ENCODE assay signal across 33 mouse cellular contexts in the genomic region with DNA sequence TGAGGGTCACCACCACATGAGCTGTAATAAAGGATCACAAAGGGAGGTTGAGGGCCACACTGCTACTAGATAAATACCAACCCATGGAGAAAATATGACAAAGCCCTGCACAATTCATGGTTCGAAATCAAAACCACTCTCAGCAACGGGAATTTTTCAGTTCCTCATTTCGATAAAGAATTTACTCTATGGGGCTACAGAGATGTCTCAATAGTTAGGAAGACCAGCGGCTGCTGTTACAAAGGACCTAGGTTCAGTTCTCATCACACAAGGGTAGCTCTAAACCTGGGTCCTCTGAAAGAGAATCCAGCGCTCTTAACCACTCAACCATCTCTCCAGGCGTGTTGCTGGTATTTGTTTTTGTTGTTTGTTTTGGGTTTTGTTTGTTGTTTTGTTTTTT. TPM values are rescaled to one million over a fixed set of nuclear protein-coding genes. Genes with fewer than 3 reads are reported as not detected.
"Had no signal": no experiment of that assay in that cellular context is flagged by ENCODE, and none has a peak within 500 bp of the region (broad histone marks: within the 10 kb centered on the region; RNA-seq: fewer than 3 reads in every experiment).

No protein-coding gene starts in this region.

- H3K36me3 ChIP-seq: heart, embryonic 13.5 days; heart, embryonic 15.5 days; intestine, embryonic 15.5 days; limb, embryonic 10.5 days; limb, embryonic 12.5 days; liver, embryonic 13.5 days had no signal

- H3K4me1 ChIP-seq: heart, embryonic 13.5 days; heart, embryonic 15.5 days; intestine, embryonic 15.5 days; limb, embryonic 10.5 days; limb, embryonic 12.5 days; liver, embryonic 13.5 days had no signal

- H3K4me3 ChIP-seq: gastrocnemius, adult 2 months; heart, adult 2 months; heart, embryonic 13.5 days; heart, embryonic 15.5 days; intestine, embryonic 15.5 days; layer of hippocampus, adult 2 months; left cerebral cortex, adult 2 months; limb, embryonic 10.5 days; limb, embryonic 12.5 days; liver, embryonic 13.5 days had no signal

- H3K9me3 ChIP-seq: heart, embryonic 13.5 days; heart, embryonic 15.5 days; intestine, embryonic 15.5 days; limb, embryonic 10.5 days; limb, embryonic 12.5 days; liver, embryonic 13.5 days had no signal

- H3K27ac ChIP-seq: gastrocnemius, adult 2 months; heart, adult 2 months; heart, embryonic 13.5 days; heart, embryonic 15.5 days; hindbrain, embryonic 14.5 days; intestine, embryonic 15.5 days; layer of hippocampus, adult 2 months; left cerebral cortex, adult 2 months; limb, embryonic 10.5 days; limb, embryonic 12.5 days; liver, embryonic 13.5 days had no signal

- ATAC-seq: hindbrain, embryonic 16.5 days; inflammation-experienced regulatory T-cells, adult 6 months; intestine, embryonic 15.5 days; intestine, postnatal 0 days had no signal

- H3K9ac ChIP-seq: heart, embryonic 13.5 days; heart, embryonic 15.5 days; hindbrain, embryonic 14.5 days; intestine, embryonic 15.5 days; limb, embryonic 12.5 days; liver, embryonic 13.5 days had no signal

- H3K4me2 ChIP-seq: heart, embryonic 11.5 days; heart, embryonic 13.5 days; heart, embryonic 15.5 days; hindbrain, embryonic 14.5 days; intestine, embryonic 15.5 days; limb, embryonic 12.5 days; liver, embryonic 11.5 days; liver, embryonic 13.5 days had no signal

- H3K27me3 ChIP-seq: heart, embryonic 13.5 days; heart, embryonic 15.5 days; intestine, embryonic 15.5 days; limb, embryonic 12.5 days had no signal

- DNase-seq: gastrocnemius, adult 2 months; gastrocnemius, postnatal 10 days; gastrocnemius, postnatal 25 days; heart, adult 11 months; heart, adult 2 months; heart, postnatal 14 days; heart, postnatal 36 days; kidney, adult 18-20 months; kidney, adult 8-10 months; kidney, postnatal 10 days; kidney, postnatal 25 days; kidney, postnatal 4 days; liver; liver, embryonic 13.5 days had no signal

RNA-seq across cellular contexts. Expression of gene Ovol1, which starts 31.4 kb away (rescaled TPM):
- total RNA-seq: gastrocnemius, adult 2 months; gastrocnemius, postnatal 10 days; gastrocnemius, postnatal 25 days; gastrocnemius, postnatal 4 days; heart, adult 2 months; heart, postnatal 14 days; heart, postnatal 36 days; hematopoietic stem cell, adult 5-6 weeks; layer of hippocampus, adult 2 months; layer of hippocampus, postnatal 10 days; layer of hippocampus, postnatal 25 days; left cerebral cortex, adult 2 months; left cerebral cortex, postnatal 14 days; left cerebral cortex, postnatal 36 days had no signal
- polyA plus RNA-seq: inflammation-experienced regulatory T-cells, adult 6 months had no signal
